17 mouse cellular contexts compared by ENCODE assay signal in the genomic region with DNA sequence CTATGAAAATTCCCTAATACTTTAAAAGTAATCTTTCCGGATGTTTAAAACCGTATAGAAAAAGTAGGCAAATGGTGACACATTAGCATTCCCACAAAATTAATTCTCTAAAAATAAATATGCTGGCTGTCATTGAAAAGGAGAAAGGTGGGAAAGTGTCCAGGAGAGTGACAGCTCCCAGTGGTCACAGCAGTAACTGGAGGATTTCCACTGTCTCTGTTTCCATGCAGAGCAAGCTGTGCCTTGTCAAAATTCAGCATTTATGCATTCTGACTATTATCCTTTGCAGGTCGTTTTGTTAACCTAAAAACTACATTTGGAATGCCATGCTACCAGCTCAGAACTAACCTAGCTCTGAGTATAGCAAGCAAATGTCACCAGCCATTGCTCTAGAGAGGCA.
"Had no signal": no experiment of that assay in that cellular context is flagged by ENCODE, and none has a peak within 500 bp of the region (broad histone marks: within the 10 kb centered on the region; RNA-seq: fewer than 3 reads in every experiment).

No protein-coding gene starts in this region.

- ATAC-seq: liver, embryonic 12.5 days; liver, postnatal 0 days; lung, postnatal 0 days; midbrain, embryonic 13.5 days; midbrain, embryonic 15.5 days; midbrain, embryonic 16.5 days had no signal

- DNase-seq: left cerebral cortex, postnatal 4 days; liver; liver, embryonic 13.5 days; liver, postnatal 0 days; lung, adult 18-20 months; lung, adult 2 months; lung, embryonic 14.5 days; lung, postnatal 10 days; lung, postnatal 14 days; lung, postnatal 36 days; lung, postnatal 4 days; midbrain, embryonic 14.5 days had no signal
